Mouse (Mus musculus): ENCODE measurements around the gene Ube2q1.

Ube2q1 gene

DNA sequence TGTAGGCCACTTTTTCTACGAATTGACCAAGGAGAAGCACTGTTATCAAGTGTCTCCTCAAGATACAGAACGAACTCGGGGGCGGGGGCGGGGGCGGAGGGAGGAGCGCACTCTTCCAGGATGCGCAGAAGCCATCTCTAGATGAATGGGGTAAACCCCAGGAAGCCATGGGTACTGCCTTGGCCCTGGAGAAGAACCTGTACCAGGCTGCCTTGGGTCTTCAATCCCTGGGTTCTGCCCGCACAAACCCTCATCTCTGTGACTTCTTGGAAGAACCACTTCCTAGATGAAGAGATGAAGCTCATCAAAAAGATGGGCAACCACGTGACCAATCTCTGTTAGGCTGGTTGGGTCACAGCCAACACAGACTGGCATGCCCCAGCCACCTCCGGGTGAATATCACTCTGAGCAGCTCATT lies 47.7 kb downstream of the Ube2q1 start:
- peak; percentile 70 for DNase-seq (ENCODE audit: extremely low read depth, low read depth)

DNA sequence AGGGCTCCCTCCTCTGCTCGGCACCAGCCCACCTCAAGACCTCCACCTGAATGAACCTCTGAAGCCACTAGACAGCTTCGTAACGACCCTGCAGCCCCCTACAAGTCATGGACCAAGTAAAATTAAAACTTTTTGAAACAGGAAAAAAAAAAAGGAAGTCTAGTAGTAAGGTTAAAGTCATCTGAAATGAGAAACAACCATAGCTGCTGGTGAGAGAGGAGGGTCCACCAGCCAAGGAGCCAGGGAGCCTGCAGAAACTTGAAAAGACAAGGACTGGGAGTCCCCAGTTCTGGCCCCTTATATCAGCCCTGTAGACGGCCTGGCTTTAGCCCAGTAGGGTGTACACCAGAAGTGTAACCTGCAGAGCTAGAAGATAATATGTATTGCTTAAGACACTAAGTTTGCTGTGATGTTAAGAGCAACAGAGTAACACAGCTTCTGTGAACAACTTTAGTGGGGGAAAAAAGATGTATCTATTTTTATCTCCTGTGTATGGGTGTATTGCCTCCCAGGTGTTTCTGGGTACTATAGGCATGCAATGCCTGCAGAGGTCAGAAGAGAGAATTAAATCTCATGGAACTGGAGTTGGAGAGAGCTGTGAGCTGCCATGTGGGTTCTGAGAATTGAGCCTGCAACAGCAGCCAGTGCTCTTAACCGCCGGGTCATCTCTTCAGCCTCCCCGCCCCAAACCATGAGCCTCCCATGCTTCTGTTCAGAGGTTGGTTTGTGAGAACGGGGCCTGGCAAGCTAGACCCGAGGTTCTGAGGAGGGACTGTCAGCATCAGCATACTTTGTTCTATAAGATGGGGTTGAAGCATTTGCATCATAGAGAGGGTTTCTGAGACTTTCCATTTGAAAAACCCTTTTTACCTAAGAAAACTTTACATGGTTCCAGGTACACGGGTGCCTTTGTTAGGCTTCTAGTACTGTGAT lies 48.4 kb downstream of the Ube2q1 start:
- DNase-seq (ENCODE audit: extremely low read depth, low read depth): peak; percentile 41

DNA sequence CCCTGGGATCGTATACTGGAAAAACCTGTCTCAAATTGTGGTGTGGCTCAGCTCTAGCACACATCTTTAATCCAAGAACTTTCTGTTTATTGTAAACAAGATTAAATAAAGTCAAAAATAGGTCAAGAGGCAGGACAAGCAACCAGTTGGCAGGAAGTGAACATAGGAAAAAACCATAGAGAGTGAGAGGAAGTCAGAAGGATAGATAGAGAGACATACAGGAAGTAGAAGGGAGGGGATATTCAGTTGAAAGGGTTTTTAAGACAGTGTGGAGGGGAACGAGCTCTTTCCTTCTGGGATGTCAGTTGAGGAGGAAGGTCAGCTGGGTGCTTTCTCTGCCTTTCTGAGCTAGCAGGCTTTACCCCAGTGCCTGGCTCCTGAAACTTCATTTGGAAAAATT lies 50.2 kb downstream of the Ube2q1 start:
- peak; percentile 59 for DNase-seq (ENCODE audit: extremely low read depth, low read depth)

DNA sequence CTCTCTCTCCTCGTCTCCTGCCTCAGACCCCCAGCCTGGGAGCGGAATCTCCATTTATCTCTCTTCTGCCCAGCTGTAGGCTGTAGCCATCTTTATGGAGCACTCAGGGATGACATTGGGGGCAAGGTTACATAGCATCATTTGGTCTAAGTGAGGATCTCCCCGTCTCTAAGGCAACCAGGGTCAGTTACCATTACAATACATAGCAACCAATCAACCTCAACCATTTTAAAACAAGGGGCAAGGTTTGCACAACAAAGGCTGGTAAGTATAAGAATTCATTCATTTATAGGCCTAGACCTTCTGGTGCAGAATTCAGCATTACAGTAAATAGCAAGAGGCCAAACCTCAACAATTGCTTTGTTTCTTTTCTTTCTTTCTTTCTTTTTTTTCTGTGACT lies 52.9 kb downstream of the Ube2q1 start:
- no peak for DNase-seq (ENCODE audit: extremely low read depth, low read depth)

DNA sequence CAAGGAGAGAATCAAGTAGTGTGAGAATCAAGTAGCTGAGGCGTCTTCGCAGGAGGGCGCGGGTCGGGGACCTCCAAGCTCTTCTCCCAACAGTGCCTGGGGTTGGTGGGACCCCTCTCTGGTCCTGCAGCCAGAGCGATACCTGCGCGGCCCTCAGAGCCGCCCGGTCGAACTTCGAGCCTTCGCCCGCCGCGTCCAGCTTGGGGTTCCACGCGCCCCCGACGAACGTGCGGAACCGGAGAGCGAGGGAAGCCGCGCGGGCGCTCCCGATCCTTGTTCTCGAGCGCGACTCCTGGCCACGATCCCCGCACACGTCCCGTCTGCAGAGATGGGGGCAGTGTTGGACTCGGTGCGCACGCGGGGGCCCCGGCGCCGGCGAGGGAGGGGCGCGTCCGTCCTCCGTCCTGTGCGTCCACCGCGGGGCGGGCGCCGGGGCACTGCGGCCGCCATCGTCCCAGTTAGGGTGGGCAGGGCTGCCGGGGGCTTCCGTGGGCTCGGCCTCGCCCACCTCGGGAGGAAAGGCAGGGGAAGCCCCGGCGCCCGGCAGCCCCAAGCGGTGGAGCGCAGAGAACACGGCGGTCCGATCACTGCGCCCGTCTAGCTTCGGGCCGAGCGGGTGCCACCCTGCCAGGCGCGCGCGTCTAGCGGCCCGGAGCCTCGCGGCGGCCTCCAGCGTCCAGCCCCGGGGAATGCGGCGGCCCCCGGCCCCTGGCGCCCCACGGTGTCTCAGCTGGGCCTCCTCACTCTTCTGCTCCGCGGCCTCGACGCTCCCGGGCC lies 57.6 kb downstream of the Ube2q1 start, which contains the start of gene She:
Gene She (plus strand): TSS at position 556 of the 777 bp plus-strand sequence.
- DNase-seq (ENCODE audit: extremely low read depth, low read depth): no peak

Measured in MEL-GATA-1-ER (cell line).